Mouse (Mus musculus): ENCODE results near the gene Rpl31.

GRCm38 (mm10) chr1:39340156-39340555, 27.5 kb upstream of the Rpl31 start:
- TF ChIP-seq TAL1 (IDR thresholded peaks at IDR 0.05; ENCODE audit: low read length) = no peak
- TF ChIP-seq GATA1 (IDR thresholded peaks at IDR 0.05; ENCODE audit: low read length) = no peak
